Mouse (Mus musculus): ENCODE data around the gene Cidec. TPM values are rescaled to one million over a fixed set of nuclear protein-coding genes. Genes with fewer than 3 reads are reported as not detected.

The Cidec gene
- polyA plus RNA-seq, 1 experiment = 102 TPM

DNA sequence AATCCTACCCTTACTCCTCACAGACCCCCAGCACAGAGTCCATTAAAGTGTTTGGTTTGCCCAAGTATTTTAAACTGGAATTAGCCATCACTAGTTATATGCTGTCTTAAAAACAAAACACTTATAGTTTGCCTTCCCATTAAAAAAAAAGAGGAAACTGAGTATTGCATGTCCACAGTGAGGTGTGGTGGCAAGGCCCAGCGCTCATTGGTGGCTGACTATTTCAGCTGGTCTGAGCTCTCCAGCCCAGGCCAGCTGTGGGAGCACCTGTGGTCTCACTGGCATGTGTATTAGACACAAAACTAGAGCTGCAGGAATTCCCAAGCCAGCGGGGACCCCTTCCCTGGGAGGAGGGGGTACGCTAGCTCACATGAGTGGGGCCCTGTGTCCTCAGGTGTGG lies 33.0 kb upstream of the Cidec start:
- Histone ChIP-seq H3K4me1 (ENCODE audit: control insufficient read depth, insufficient read depth, low read length) (peaks cover 5% of the 10 kb centered on the region; the same call in 1 of the 2 replicates), H3K36me3 (ENCODE audit: control insufficient read depth, insufficient read depth, low read length) (no peaks in the 10 kb centered on the region), H3K27ac (ENCODE audit: insufficient read depth, low read depth, low read length) (no peak overlapping the region), H3K27me3 (replicated peaks; ENCODE audit: control insufficient read depth, insufficient read depth, low read length) (no peaks in the 10 kb centered on the region), H3K4me3 (ENCODE audit: insufficient read depth, low read depth, low read length) (no peak overlapping the region)
- DNase-seq = no peak
- no peak for TF ChIP-seq CTCF (conservative IDR thresholded peaks at IDR 0.05; ENCODE audit: insufficient read depth, insufficient read length, low read depth, low read length)
- WGBS = 78% methylated on average over 3 of the region's 3 CpGs

DNA sequence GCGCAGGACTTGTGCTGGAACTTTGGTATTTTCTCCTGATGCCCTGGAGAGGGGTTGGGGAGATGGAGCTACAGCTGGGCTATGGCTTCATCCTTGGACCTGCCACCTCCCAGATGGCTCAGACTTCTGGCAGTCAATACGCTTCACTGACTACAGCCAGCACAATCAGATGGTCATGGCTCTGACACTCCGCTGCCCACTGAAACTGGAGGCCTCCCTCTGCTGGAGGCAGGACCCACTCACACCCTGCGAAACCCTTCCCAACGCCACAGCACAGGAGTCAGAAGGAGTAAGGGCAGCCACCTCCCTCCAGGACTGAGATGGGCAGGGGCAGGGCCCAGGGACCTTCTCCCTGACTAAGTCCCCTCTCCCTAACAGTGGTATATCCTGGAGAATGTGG lies 30.0 kb upstream of the Cidec start:
- TF ChIP-seq POLR2A (IDR thresholded peaks at IDR 0.05; ENCODE audit: low read depth, low read length) = no peak
- TF ChIP-seq CTCF (conservative IDR thresholded peaks at IDR 0.05; ENCODE audit: insufficient read depth, insufficient read length, low read depth, low read length) = no peak; the same call in 1 of the 2 replicates
- WGBS = 44% methylated on average over 5 of the region's 5 CpGs
- Histone ChIP-seq H3K4me1 (ENCODE audit: control insufficient read depth, insufficient read depth, low read length) (no peaks in the 10 kb centered on the region), H3K27ac (ENCODE audit: insufficient read depth, low read depth, low read length) (no peak overlapping the region), H3K27me3 (replicated peaks; ENCODE audit: control insufficient read depth, insufficient read depth, low read length) (no peaks in the 10 kb centered on the region), H3K4me3 (ENCODE audit: insufficient read depth, low read depth, low read length) (no peak overlapping the region), H3K36me3 (ENCODE audit: control insufficient read depth, insufficient read depth, low read length) (no peaks in the 10 kb centered on the region)
- no peak for DNase-seq

DNA sequence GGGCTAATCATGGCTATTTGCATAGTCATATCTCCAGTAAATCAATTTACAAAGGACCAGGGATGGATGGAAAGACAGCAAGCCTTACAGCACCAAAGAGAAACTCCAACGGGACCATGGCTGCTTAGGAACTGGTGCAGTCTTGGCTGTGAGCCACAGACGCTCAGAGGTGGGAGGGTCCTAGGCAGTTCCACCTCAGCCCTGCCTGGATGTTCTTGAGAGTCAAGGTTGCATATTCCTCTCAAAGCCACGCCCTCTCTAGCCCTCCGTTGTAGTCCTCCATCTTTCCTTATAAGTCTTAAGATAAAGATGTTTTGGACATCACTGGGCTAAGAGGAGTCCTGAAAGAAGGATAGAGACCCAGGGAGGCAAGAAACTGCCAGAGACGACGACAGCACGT lies 28.5 kb upstream of the Cidec start:
- Histone ChIP-seq H3K36me3 (ENCODE audit: control insufficient read depth, insufficient read depth, low read length) (no peaks in the 10 kb centered on the region), H3K4me1 (ENCODE audit: control insufficient read depth, insufficient read depth, low read length) (no peaks in the 10 kb centered on the region), H3K27me3 (replicated peaks; ENCODE audit: control insufficient read depth, insufficient read depth, low read length) (no peaks in the 10 kb centered on the region), H3K27ac (ENCODE audit: insufficient read depth, low read depth, low read length) (no peak overlapping the region), H3K4me3 (ENCODE audit: insufficient read depth, low read depth, low read length) (no peak overlapping the region)
- no peak for TF ChIP-seq CTCF (conservative IDR thresholded peaks at IDR 0.05; ENCODE audit: insufficient read depth, insufficient read length, low read depth, low read length)
- TF ChIP-seq POLR2A (IDR thresholded peaks at IDR 0.05; ENCODE audit: low read depth, low read length) = no peak
- WGBS = 63% methylated on average over 7 of the region's 7 CpGs
- no peak for DNase-seq

DNA sequence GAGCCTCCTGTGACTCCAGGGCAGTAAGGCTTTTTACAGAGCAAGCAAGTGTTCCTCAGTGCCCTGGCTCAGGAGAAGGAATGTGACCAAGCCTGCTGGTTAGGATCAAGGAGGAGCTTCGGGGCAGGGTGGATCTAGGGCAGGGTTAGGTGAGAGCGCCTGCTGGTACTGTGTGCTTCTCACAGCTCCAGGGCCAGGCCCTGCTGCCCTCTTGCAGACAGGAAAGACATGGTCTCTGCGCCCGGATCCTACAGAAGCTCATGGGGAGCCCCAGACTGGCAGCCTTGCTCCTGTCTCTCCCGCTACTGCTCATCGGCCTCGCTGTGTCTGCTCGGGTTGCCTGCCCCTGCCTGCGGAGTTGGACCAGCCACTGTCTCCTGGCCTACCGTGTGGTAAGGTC lies 23.1 kb upstream of the Cidec start:
- 54% methylated on average over 10 of the region's 10 CpGs for WGBS
- H3K36me3 ChIP-seq (ENCODE audit: control insufficient read depth, insufficient read depth, low read length) = no peaks in the 10 kb centered on the region

DNA sequence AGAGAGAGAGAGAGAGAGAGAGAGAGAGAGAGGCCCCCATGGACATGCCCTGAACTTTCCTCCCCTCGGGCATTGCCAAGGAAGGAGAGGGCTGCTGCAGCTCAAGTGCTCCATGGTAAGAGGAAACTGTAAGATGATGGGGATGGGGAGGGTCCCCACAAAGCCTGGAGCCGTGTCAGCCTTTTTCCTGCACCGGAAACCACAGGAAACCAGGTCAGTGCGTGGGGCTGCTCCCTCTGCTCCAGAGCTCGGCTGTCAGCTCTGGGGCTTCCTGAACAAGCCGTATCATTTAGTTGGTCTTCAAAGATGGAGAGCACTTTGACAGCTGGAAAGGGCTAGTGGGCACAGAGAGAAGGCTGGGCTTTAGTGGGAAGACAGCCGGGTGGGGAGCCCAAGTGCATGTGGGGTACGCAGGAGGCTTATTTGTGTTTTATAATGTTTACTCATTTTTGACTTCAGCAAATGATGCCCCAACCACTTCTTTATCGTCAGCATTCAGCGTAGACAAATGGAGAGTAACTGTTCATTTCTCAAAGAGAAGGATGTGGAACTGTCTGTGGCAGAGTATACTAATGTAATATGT lies 22.5 kb upstream of the Cidec start, which contains the start of gene Il17re:
Gene Il17re (plus strand): TSS at position 533 of the 583 bp plus-strand sequence.
- H3K27ac ChIP-seq (ENCODE audit: insufficient read depth, low read depth, low read length) = peak within 1 kb of the TSS; percentile 34; the same call in 1 of the 2 replicates
- DNase-seq = no peak
- H3K4me3 ChIP-seq (ENCODE audit: insufficient read depth, low read depth, low read length) = peak within 1 kb of the TSS; percentile 46
- no peaks in the 10 kb centered on the region for H3K27me3 ChIP-seq (replicated peaks; ENCODE audit: control insufficient read depth, insufficient read depth, low read length)
- no peaks in the 10 kb centered on the region for H3K36me3 ChIP-seq (ENCODE audit: control insufficient read depth, insufficient read depth, low read length)
- WGBS = 50% methylated on average over 10 of the region's 10 CpGs
- 0 out of 2 replicates have a peak, but pooled peaks cover 4% of the 10 kb centered on the region for H3K4me1 ChIP-seq (ENCODE audit: control insufficient read depth, insufficient read depth, low read length)
- TF ChIP-seq CTCF (conservative IDR thresholded peaks at IDR 0.05; ENCODE audit: insufficient read depth, insufficient read length, low read depth, low read length) (no peak), POLR2A (IDR thresholded peaks at IDR 0.05; ENCODE audit: low read depth, low read length) (no peak)

More for the DNA sequence above, 23.1 kb upstream of the Cidec start:
- TF ChIP-seq POLR2A (IDR thresholded peaks at IDR 0.05; ENCODE audit: low read depth, low read length) = no peak
- TF ChIP-seq CTCF (conservative IDR thresholded peaks at IDR 0.05; ENCODE audit: insufficient read depth, insufficient read length, low read depth, low read length) = no peak
- peak overlapping the region; percentile 46 for H3K4me3 ChIP-seq (ENCODE audit: insufficient read depth, low read depth, low read length)
- H3K27ac ChIP-seq (ENCODE audit: insufficient read depth, low read depth, low read length) = peak overlapping the region; percentile 34; the same call in 1 of the 2 replicates
- DNase-seq = peak; percentile 68
- 0 out of 2 replicates have a peak, but pooled peaks cover 4% of the 10 kb centered on the region for H3K4me1 ChIP-seq (ENCODE audit: control insufficient read depth, insufficient read depth, low read length)
- H3K27me3 ChIP-seq (replicated peaks; ENCODE audit: control insufficient read depth, insufficient read depth, low read length) = no peaks in the 10 kb centered on the region

DNA sequence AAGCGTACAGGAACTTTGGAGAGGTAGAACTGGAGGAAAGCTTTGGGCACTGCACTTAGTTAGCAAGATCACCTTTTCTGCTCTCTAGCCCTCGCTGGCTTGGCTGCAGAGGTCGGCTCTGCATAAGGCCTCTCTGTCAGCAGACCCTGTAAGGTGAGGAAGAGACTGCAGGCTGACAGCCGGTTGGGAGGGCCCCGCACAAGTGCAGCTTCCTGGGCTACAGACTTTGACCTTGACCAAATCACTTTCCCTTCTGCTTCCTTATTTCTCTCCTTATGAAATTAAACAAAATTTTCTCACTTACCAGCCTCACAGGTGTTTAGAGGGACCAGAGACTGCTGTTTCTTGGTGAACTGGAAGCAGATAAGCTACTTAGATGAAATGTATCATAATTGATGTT lies 19.4 kb upstream of the Cidec start:
- peaks cover 21% of the 10 kb centered on the region for H3K4me1 ChIP-seq (ENCODE audit: control insufficient read depth, insufficient read depth, low read length)
- H3K27ac ChIP-seq (ENCODE audit: insufficient read depth, low read depth, low read length) = no peak overlapping the region
- TF ChIP-seq POLR2A (IDR thresholded peaks at IDR 0.05; ENCODE audit: low read depth, low read length) (no peak), CTCF (conservative IDR thresholded peaks at IDR 0.05; ENCODE audit: insufficient read depth, insufficient read length, low read depth, low read length) (no peak)
- no peaks in the 10 kb centered on the region for H3K27me3 ChIP-seq (replicated peaks; ENCODE audit: control insufficient read depth, insufficient read depth, low read length)
- H3K36me3 ChIP-seq (ENCODE audit: control insufficient read depth, insufficient read depth, low read length) = no peaks in the 10 kb centered on the region
- DNase-seq = no peak
- 61% methylated on average over 5 of the region's 5 CpGs for WGBS
- H3K4me3 ChIP-seq (ENCODE audit: insufficient read depth, low read depth, low read length) = no peak overlapping the region

DNA sequence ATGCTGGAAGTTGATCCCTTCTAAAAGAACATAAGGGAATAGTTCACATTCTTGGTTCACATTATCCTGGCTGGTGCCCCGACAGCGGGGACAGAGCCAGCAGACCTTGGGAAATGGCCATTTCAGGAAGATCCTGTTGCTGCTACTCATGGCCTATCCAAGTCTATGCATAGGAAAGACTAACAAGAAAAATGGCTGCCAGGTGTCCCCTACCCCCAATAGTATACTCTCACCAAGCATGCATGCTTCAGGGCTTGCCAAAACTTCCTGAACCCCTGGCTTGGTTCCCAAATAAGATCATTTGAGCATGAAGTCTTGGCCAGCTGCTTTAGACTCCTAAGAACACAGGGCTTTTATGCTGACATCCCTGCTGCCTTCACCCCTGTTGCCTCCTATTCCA lies 16.3 kb upstream of the Cidec start:
- Histone ChIP-seq H3K27me3 (replicated peaks; ENCODE audit: control insufficient read depth, insufficient read depth, low read length) (no peaks in the 10 kb centered on the region), H3K27ac (ENCODE audit: insufficient read depth, low read depth, low read length) (peak overlapping the region; percentile 69), H3K36me3 (ENCODE audit: control insufficient read depth, insufficient read depth, low read length) (no peaks in the 10 kb centered on the region; the same call in 1 of the 2 replicates), H3K4me3 (ENCODE audit: insufficient read depth, low read depth, low read length) (no peak overlapping the region), H3K4me1 (ENCODE audit: control insufficient read depth, insufficient read depth, low read length) (peaks cover 17% of the 10 kb centered on the region)
- TF ChIP-seq POLR2A (IDR thresholded peaks at IDR 0.05; ENCODE audit: low read depth, low read length) (no peak), CTCF (conservative IDR thresholded peaks at IDR 0.05; ENCODE audit: insufficient read depth, insufficient read length, low read depth, low read length) (no peak)
- peak; percentile 74 for DNase-seq
- 12% methylated on average over 2 of the region's 2 CpGs for WGBS

Measured in kidney, adult 2 months (tissue).